Mouse (Mus musculus) testis, adult 2 months (tissue): ENCODE measurements around the gene B3gnt6. TPM values are rescaled to one million over a fixed set of nuclear protein-coding genes. Genes with fewer than 3 reads are reported as not detected.
A peak's percentile ranks its signal among the peaks of the same experiment; 100 is the strongest.
"Not testable (repeated sequence)": the region's sequence is repeated elsewhere in the genome, so short reads cannot be mapped to it uniquely, and the experiment has no call there.

ENCODE experiments used
- H3K27ac ChIP-seq: fragments of 200-500 bp; 2 replicates; pipeline ENCODE4 v1.5.1; 2012; ENCODE audit warnings: low read depth, low read length; ENCODE audit not compliant: control insufficient read depth, insufficient read depth
- H3K27me3 ChIP-seq: fragments of 200-500 bp; 2 replicates; pipeline ENCODE4 v1.6.1; 2012; ENCODE audit warnings: mild to moderate bottlenecking, low read length, moderate library complexity; ENCODE audit not compliant: control insufficient read depth, insufficient read depth
- H3K36me3 ChIP-seq: fragments of 200-500 bp; 2 replicates; pipeline ENCODE4 v1.6.1; 2012; ENCODE audit warnings: mild to moderate bottlenecking, low read length; ENCODE audit not compliant: control insufficient read depth, insufficient read depth
- H3K4me1 ChIP-seq: fragments of 200-500 bp; 2 replicates; pipeline ENCODE4 v1.6.1; 2012; ENCODE audit warnings: low read length; ENCODE audit not compliant: control insufficient read depth, insufficient read depth
- H3K4me3 ChIP-seq: fragments of 200-500 bp; 2 replicates; pipeline ENCODE4 v1.5.1; 2012; ENCODE audit warnings: low read depth, mild to moderate bottlenecking, low read length, moderate library complexity, mixed read lengths; ENCODE audit not compliant: control insufficient read depth
- CTCF ChIP-seq: fragments of 200-500 bp; IDR thresholded peaks from 2 replicates; pipeline ENCODE4 v1.5.1; 2012; ENCODE audit warnings: low read depth, mild to moderate bottlenecking, inconsistent platforms, low read length, moderate library complexity; ENCODE audit not compliant: control insufficient read depth, insufficient read depth, insufficient replicate concordance
- POLR2A ChIP-seq: fragments of 200-500 bp; IDR thresholded peaks from 2 replicates; pipeline ENCODE4 v1.6.1; 2012; ENCODE audit warnings: low read depth, mild to moderate bottlenecking, inconsistent platforms, low read length, moderate library complexity; ENCODE audit not compliant: control insufficient read depth
- polyA plus RNA-seq: library from polyadenylated mRNA; depleted of rRNA; stranded (reverse); fragments of >200 nt; gene quantifications from 2 replicates; pipeline ENCODE4 v1.2.3, GENCODE M21; 2012

B3gnt6 gene
- polyA plus RNA-seq, 1 experiment = 0.06 TPM

- no peak for TF ChIP-seq POLR2A
- TF ChIP-seq CTCF = no peak
- H3K27me3 ChIP-seq = no peaks in the 10 kb centered on the region
- no peaks in the 10 kb centered on the region for H3K36me3 ChIP-seq
- H3K4me1 ChIP-seq = peaks cover 8% of the 10 kb centered on the region
- no peak overlapping the region for H3K27ac ChIP-seq
- peak overlapping the region; percentile 74; the same call in 1 of the 2 replicates for H3K4me3 ChIP-seq
These were observed 4.0 kb downstream of the B3gnt6 start for GRCm38 (mm10) chr7:98195151-98195801.

- TF ChIP-seq POLR2A = peak; percentile 48; the same call in 1 of the 2 replicates
- TF ChIP-seq CTCF = no peak
- no peaks in the 10 kb centered on the region for H3K36me3 ChIP-seq
- 0 out of 2 replicates have a peak overlapping the region, but pooled peaks have one; percentile 25 for H3K27ac ChIP-seq
- peak overlapping the region; percentile 74 for H3K4me3 ChIP-seq
- H3K27me3 ChIP-seq = no peaks in the 10 kb centered on the region
- peaks cover 8% of the 10 kb centered on the region for H3K4me1 ChIP-seq
These were observed 5.1 kb downstream of the B3gnt6 start for GRCm38 (mm10) chr7:98194026-98194792.

GRCm38 (mm10) chr7:98193515-98194025, 5.7 kb downstream of the B3gnt6 start:
- Histone ChIP-seq H3K4me3 (peak overlapping the region; percentile 74), H3K4me1 (peaks cover 8% of the 10 kb centered on the region), H3K27ac (no peak overlapping the region), H3K27me3 (no peaks in the 10 kb centered on the region), H3K36me3 (no peaks in the 10 kb centered on the region)
- TF ChIP-seq CTCF (peak; percentile 12; the same call in 1 of the 2 replicates), POLR2A (no peak)

GRCm38 (mm10) chr7:98191571-98192250, 7.6 kb downstream of the B3gnt6 start:
- Histone ChIP-seq H3K36me3 (no peaks in the 10 kb centered on the region), H3K4me3 (no peak overlapping the region), H3K27me3 (no peaks in the 10 kb centered on the region), H3K4me1 (peaks cover 8% of the 10 kb centered on the region), H3K27ac (no peak overlapping the region)
- no peak for TF ChIP-seq POLR2A
- TF ChIP-seq CTCF = peak; percentile 29; the same call in 1 of the 2 replicates

- H3K4me3 ChIP-seq = no peak overlapping the region
- H3K27me3 ChIP-seq = no peaks in the 10 kb centered on the region
- TF ChIP-seq CTCF (no peak), POLR2A (no peak)
These were observed 8.7 kb downstream of the B3gnt6 start for GRCm38 (mm10) chr7:98190578-98190977.

GRCm38 (mm10) chr7:98189745-98190144, 9.5 kb downstream of the B3gnt6 start:
- H3K27me3 ChIP-seq = no peaks in the 10 kb centered on the region
- no peaks in the 10 kb centered on the region for H3K36me3 ChIP-seq
- H3K27ac ChIP-seq = no peak overlapping the region
- H3K4me1 ChIP-seq = peaks cover 11% of the 10 kb centered on the region
- no peak overlapping the region for H3K4me3 ChIP-seq
- TF ChIP-seq CTCF (no peak), POLR2A (no peak)

More at GRCm38 (mm10) chr7:98190578-98190977, 8.7 kb downstream of the B3gnt6 start:
- Histone ChIP-seq H3K4me1 (peaks cover 8% of the 10 kb centered on the region), H3K27ac (no peak overlapping the region), H3K36me3 (no peaks in the 10 kb centered on the region)

GRCm38 (mm10) chr7:98188680-98189079, 10.6 kb downstream of the B3gnt6 start:
- H3K4me3 ChIP-seq = no peak overlapping the region
- no peaks in the 10 kb centered on the region for H3K27me3 ChIP-seq
- no peak overlapping the region for H3K27ac ChIP-seq
- TF ChIP-seq CTCF (no peak), POLR2A (no peak)
- peaks cover 6% of the 10 kb centered on the region for H3K4me1 ChIP-seq
- no peaks in the 10 kb centered on the region for H3K36me3 ChIP-seq

GRCm38 (mm10) chr7:98188238-98188637, 11.0 kb downstream of the B3gnt6 start:
- peaks cover 2% of the 10 kb centered on the region; the same call in 1 of the 2 replicates for H3K4me1 ChIP-seq
- TF ChIP-seq POLR2A = no peak
- no peak for TF ChIP-seq CTCF
- H3K36me3 ChIP-seq = no peaks in the 10 kb centered on the region
- no peak overlapping the region for H3K27ac ChIP-seq
- no peaks in the 10 kb centered on the region for H3K27me3 ChIP-seq
- no peak overlapping the region for H3K4me3 ChIP-seq

- H3K36me3 ChIP-seq, H3K4me3 ChIP-seq, H3K27ac ChIP-seq, H3K4me1 ChIP-seq, H3K27me3 ChIP-seq: not testable (repeated sequence)
These were observed 11.9 kb downstream of the B3gnt6 start for GRCm38 (mm10) chr7:98187332-98187731.
